Mouse (Mus musculus) stomach, postnatal 0 days (tissue): ENCODE data around the gene Umod.

Experiments
- CTCF ChIP-seq: IDR thresholded peaks from 2 replicates; pipeline ENCODE4 v1.5.1; 2016; ENCODE audit warnings: antibody characterized with exemption, low read depth, mild to moderate bottlenecking, moderate library complexity
- EP300 ChIP-seq: optimal IDR thresholded peaks from 2 replicates; pipeline ENCODE3; 2016; ENCODE audit warnings: antibody characterized with exemption

- TF ChIP-seq CTCF = no peak
- TF ChIP-seq EP300 = no peak
Observed at GRCm38 (mm10) chr7:119418523-119418922, 60.6 kb downstream of the Umod start.
